Mouse (Mus musculus) MEL (cell line): Measurements from ENCODE around the gene Kcnip2. TPM values are rescaled to one million over a fixed set of nuclear protein-coding genes. Genes with fewer than 3 reads are reported as not detected.

Source experiments
- DNase-seq: peaks from one replicate; pipeline ENCODE4 v3.0.0; 2011; ENCODE audit warnings: low read depth, low spot score
- H3K27ac ChIP-seq: 2 replicates; pipeline ENCODE4 v1.5.1; 2012; ENCODE audit warnings: low read depth, mild to moderate bottlenecking, control low read depth, low read length, moderate library complexity; ENCODE audit not compliant: control insufficient read depth
- H3K27me3 ChIP-seq, 2 experiments: fragments of 150-350 bp in 1 of 2; sonication (generic) in 1 of 2; 2 replicates each; pipeline ENCODE4 v1.6.1; 2012; ENCODE audit warnings: low read length in 2 of 2, mild to moderate bottlenecking in 2 of 2, improper control_type of control experiment in 1 of 2, moderate library complexity in 1 of 2; ENCODE audit not compliant: insufficient read depth in 2 of 2, control insufficient read depth in 1 of 2
- H3K36me3 ChIP-seq, 2 experiments: 2 replicates each; pipeline ENCODE4 v1.6.1; 2012 to 2014; ENCODE audit warnings: low read length in 2 of 2, improper control_type of control experiment in 1 of 2, inconsistent platforms in 1 of 2, mild to moderate bottlenecking in 1 of 2; ENCODE audit not compliant: insufficient read depth in 2 of 2, control insufficient read depth in 1 of 2
- H3K4me1 ChIP-seq, 2 experiments: fragments of 150-350 bp in 1 of 2; sonication (generic) in 1 of 2; 2 replicates each; pipeline ENCODE4 v1.6.1; 2012; ENCODE audit warnings: low read length in 2 of 2, improper control_type of control experiment in 1 of 2, mild to moderate bottlenecking in 1 of 2; ENCODE audit not compliant: insufficient read depth in 2 of 2, control insufficient read depth in 1 of 2
- H3K4me3 ChIP-seq, 2 experiments: fragments of 150-350 bp in 1 of 2; sonication (generic) in 1 of 2; 2 replicates each; pipeline ENCODE4 v1.5.1; 2012; ENCODE audit warnings: low read depth in 2 of 2, low read length in 2 of 2, mild to moderate bottlenecking in 2 of 2, moderate library complexity in 2 of 2, control low read depth in 1 of 2, improper control_type of control experiment in 1 of 2; ENCODE audit not compliant: control insufficient read depth in 1 of 2, insufficient read depth in 1 of 2
- H3K79me2 ChIP-seq: 2 replicates; pipeline ENCODE4 v1.6.1; 2012; ENCODE audit warnings: mild to moderate bottlenecking, low read length, moderate library complexity; ENCODE audit not compliant: control insufficient read depth, poor library complexity, insufficient read depth
- H3K9ac ChIP-seq: 2 replicates; pipeline ENCODE4 v1.6.1; 2012; ENCODE audit warnings: low read depth, mild to moderate bottlenecking, control low read depth, low read length, moderate library complexity; ENCODE audit not compliant: control insufficient read depth, poor library complexity, severe bottlenecking
- H3K9me3 ChIP-seq: fragments of 150-350 bp; sonication (generic); replicated peaks from 2 replicates; pipeline ENCODE4 v1.6.1; 2012; ENCODE audit warnings: mild to moderate bottlenecking, low read length, improper control_type of control experiment, moderate library complexity; ENCODE audit not compliant: insufficient read depth
- CHD1 ChIP-seq: IDR thresholded peaks from 2 replicates; pipeline ENCODE4 v1.6.1; 2012; ENCODE audit warnings: low read depth, mild to moderate bottlenecking, inconsistent platforms, low read length, improper control_type of control experiment
- CTCF ChIP-seq, 3 experiments: IDR thresholded peaks in 2 of 3; conservative IDR thresholded peaks in 1 of 3; 2 replicates each; pipeline ENCODE4 v1.5.1; 2011 to 2012; ENCODE audit warnings: low read length in 3 of 3, low read depth in 2 of 3, mild to moderate bottlenecking in 2 of 3, improper control_type of control experiment in 1 of 3, inconsistent platforms in 1 of 3, mixed read lengths in 1 of 3, moderate library complexity in 1 of 3; ENCODE audit not compliant: control insufficient read depth in 1 of 3, insufficient read depth in 1 of 3, poor library complexity in 1 of 3, severe bottlenecking in 1 of 3
- GATA1 ChIP-seq: IDR thresholded peaks from 2 replicates; pipeline ENCODE4 v1.6.1; 2011; ENCODE audit warnings: low read depth, low read length, improper control_type of control experiment
- MAFK ChIP-seq: IDR thresholded peaks from 2 replicates; pipeline ENCODE4 v1.6.1; 2011; ENCODE audit warnings: low read depth, mild to moderate bottlenecking, low read length, improper control_type of control experiment, borderline replicate concordance
- MAZ ChIP-seq: IDR thresholded peaks from 2 replicates; pipeline ENCODE4 v1.6.1; 2012; ENCODE audit warnings: low read depth, mild to moderate bottlenecking, inconsistent platforms, low read length, improper control_type of control experiment
- NELFE ChIP-seq: IDR thresholded peaks from 2 replicates; pipeline ENCODE4 v1.6.1; 2011; ENCODE audit warnings: low read depth, low read length, improper control_type of control experiment
- POLR2AphosphoS5 ChIP-seq: IDR thresholded peaks from 2 replicates; pipeline ENCODE4 v1.6.1; 2012; ENCODE audit warnings: low read depth, borderline replicate concordance, mild to moderate bottlenecking, inconsistent platforms, low read length, moderate library complexity, mixed read lengths
- RAD21 ChIP-seq: IDR thresholded peaks from 2 replicates; pipeline ENCODE4 v1.6.1; 2011; ENCODE audit warnings: mild to moderate bottlenecking, low read depth, low read length, improper control_type of control experiment
- RCOR1 ChIP-seq: IDR thresholded peaks from 2 replicates; pipeline ENCODE4 v1.6.1; 2012; ENCODE audit warnings: low read depth, mild to moderate bottlenecking, inconsistent platforms, low read length, improper control_type of control experiment
- SMC3 ChIP-seq: IDR thresholded peaks from 2 replicates; pipeline ENCODE4 v1.6.1; 2011; ENCODE audit warnings: low read depth, low read length, improper control_type of control experiment
- TAL1 ChIP-seq: IDR thresholded peaks from 2 replicates; pipeline ENCODE4 v1.6.1; 2012; ENCODE audit warnings: mild to moderate bottlenecking, inconsistent platforms, low read length, moderate library complexity, mixed read lengths
- TBP ChIP-seq: IDR thresholded peaks from 2 replicates; pipeline ENCODE4 v1.8.0; 2011; ENCODE audit warnings: low read depth, low read length, improper control_type of control experiment
- ZC3H11A ChIP-seq: IDR thresholded peaks from 2 replicates; pipeline ENCODE4 v1.6.1; 2012; ENCODE audit warnings: low read depth, mild to moderate bottlenecking, inconsistent platforms, low read length, improper control_type of control experiment
- polyA plus RNA-seq, 2 experiments: library from polyadenylated mRNA; stranded (reverse) in 1 of 2; unstranded in 1 of 2; fragments of >175 nt in 1 of 2; fragments of >200 nt in 1 of 2; gene quantifications; 2 replicates each; pipeline versions ENCODE4 v1.2.1 to v1.2.4; 2012; ENCODE audit warnings: low replicate concordance in 2 of 2, low read depth in 1 of 2; ENCODE audit not compliant: insufficient read length in 2 of 2, insufficient read depth in 1 of 2, missing spikeins in 1 of 2
- total RNA-seq: library from RNA; depleted of rRNA; stranded (reverse); fragments of 300-350 nt; gene quantifications from 2 replicates; pipeline ENCODE4 v1.2.3, GENCODE M21; 2012

Gene Kcnip2
- total and polyA plus RNA-seq, 3 experiments: 0.14 TPM; not detected in 2

DNA sequence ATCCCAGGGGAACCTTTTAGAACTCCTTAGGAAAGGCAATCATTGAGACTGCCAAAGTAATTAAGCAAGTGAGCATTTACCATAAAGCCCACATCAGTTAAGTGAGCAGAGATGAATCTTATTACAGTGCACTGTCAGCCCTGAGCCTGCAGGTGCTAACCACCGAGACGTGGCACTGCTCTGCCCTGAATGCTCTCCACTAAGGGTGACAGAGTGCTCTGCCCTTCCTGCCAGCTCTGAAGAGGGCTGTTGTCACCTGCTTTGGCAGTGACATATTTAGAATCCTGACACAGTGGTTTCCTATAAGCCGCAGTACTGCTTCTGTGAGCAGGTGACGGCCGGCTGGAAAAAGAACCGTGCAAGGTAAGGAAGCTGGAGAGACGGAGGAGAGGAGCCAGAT, 38.7 kb upstream of the Kcnip2 start:
- DNase-seq: no peak
- TF ChIP-seq TBP: no peak
- Histone ChIP-seq H3K27me3 (no peaks in the 10 kb centered on the region), H3K79me2 (no peaks in the 10 kb centered on the region), H3K27ac (no peak overlapping the region), H3K4me1 (peaks cover 0 to 5% of the 10 kb centered on the region in 2 experiments; a peak in 2 of 4 replicates), H3K4me3 (no peak overlapping the region), H3K9me3 (no peaks in the 10 kb centered on the region), H3K9ac (no peak overlapping the region), H3K36me3 (peaks cover 0 to 6% of the 10 kb centered on the region in 2 experiments; a peak in 2 of 4 replicates)

DNA sequence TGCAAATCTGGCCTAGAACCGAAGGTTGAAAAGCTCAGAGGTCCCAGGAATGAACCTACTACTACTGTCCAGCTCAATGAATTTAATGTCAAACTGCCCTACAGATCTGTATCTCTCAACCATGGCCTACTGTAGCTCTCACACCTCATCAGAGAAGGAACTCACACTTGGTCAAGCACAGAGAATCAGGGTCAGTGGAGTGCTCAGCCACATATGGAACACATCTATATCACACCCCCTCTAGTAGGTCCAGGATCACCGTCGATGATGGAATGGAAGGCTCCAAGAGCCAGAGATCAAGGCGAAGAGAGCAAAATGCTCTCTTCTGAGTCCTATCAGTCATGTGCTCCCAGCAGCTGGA, 31.9 kb upstream of the Kcnip2 start:
- Histone ChIP-seq H3K36me3 (no peaks in the 10 kb centered on the region), H3K27me3 (no peaks in the 10 kb centered on the region), H3K9me3 (no peaks in the 10 kb centered on the region), H3K9ac (no peak overlapping the region), H3K4me1 (no peaks in the 10 kb centered on the region), H3K27ac (no peak overlapping the region), H3K4me3 (no peak overlapping the region), H3K79me2 (no peaks in the 10 kb centered on the region)
- TF ChIP-seq CHD1: no peak
- TF ChIP-seq NELFE: no peak
- TF ChIP-seq MAFK: no peak
- TF ChIP-seq POLR2AphosphoS5: no peak
- no peak for TF ChIP-seq TAL1
- no peak for TF ChIP-seq MAZ
- no peak for DNase-seq

DNA sequence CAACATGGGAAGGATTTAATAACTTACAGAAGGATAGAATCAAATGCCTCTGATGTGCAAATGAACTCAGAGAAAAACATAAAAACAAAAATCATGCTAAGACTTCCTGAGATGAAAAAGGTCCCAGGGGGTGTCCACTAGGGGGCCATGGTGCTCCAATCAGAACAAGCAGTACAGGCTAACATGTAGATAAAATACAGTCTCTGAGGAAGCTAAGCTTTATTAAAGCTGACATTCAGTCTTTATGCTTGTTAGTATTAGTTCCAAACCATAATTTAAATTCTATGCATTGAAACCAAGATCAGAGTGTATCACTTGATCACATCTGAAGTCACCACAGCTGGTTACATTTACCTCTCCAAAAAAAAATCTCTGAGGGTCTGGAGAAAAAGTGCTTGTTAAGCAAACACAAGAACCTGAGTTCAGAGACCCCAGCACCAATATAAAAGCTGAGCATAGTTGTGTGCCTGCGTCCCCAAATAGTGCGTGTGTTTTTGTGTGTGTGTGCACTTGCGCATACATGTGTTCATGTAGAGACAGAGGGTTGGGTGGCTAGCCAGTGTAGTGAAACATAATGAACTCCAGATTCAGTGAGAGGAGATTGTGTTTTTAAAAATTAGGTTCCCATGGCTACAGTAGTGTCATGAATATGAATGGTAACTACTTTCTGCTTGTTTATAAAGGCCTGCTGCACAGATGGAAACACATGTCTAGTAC, 31.3 kb upstream of the Kcnip2 start:
- no peak overlapping the region for H3K27ac ChIP-seq
- no peaks in the 10 kb centered on the region for H3K9me3 ChIP-seq
- H3K36me3 ChIP-seq: no peaks in the 10 kb centered on the region
- H3K4me3 ChIP-seq: no peak overlapping the region
- H3K4me1 ChIP-seq: no peaks in the 10 kb centered on the region
- DNase-seq: peak; percentile 62
- H3K79me2 ChIP-seq: no peaks in the 10 kb centered on the region
- 0 out of 2 replicates have a peak, but pooled peaks have one; percentile 10 for TF ChIP-seq GATA1
- TF ChIP-seq CTCF (IDR thresholded peaks at IDR 0.05 in 2 of 3, conservative IDR thresholded peaks at IDR 0.05 in 1 of 3; ENCODE audit: control insufficient read depth in 1 of 3, insufficient read depth in 1 of 3, low read depth in 2 of 3, low read length in 3 of 3, poor library complexity in 1 of 3, severe bottlenecking in 1 of 3): peak; percentile 46 to 75 (median 62)
- peak; percentile 62 for TF ChIP-seq SMC3
- no peak for TF ChIP-seq RCOR1
- peak; percentile 55 for TF ChIP-seq RAD21
- peak; percentile 26 for TF ChIP-seq ZC3H11A
- TF ChIP-seq, all 39 proteins: peak for 5
- Histone ChIP-seq H3K9ac (no peak overlapping the region), H3K27me3 (no peaks in the 10 kb centered on the region)
